7 mouse cellular contexts compared by ENCODE assay signal in genomic region chr19:23688421-23688946, GRCm38 (mm10). TPM values are rescaled to one million over a fixed set of nuclear protein-coding genes. Genes with fewer than 3 reads are reported as not detected.
DNase-seq lines count a peak whose midpoint lies in the region; ATAC-seq lines count a peak whose summit lies in the region.

No protein-coding gene starts in this region.

- no peak overlapping the region for H3K27ac ChIP-seq in embryonic facial prominence, embryonic 11.5 days (replicated peaks; ENCODE audit: low read depth, low read length)
- no peak overlapping the region for H3K27ac ChIP-seq in intestine, embryonic 15.5 days
- H3K27ac ChIP-seq in midbrain, embryonic 14.5 days (replicated peaks; ENCODE audit: low read depth, low read length), result no peak overlapping the region

- H3K4me3 ChIP-seq in embryonic facial prominence, embryonic 11.5 days (ENCODE audit: low read depth, low read length), result peak overlapping the region; percentile 30
- H3K4me3 ChIP-seq in intestine, embryonic 15.5 days (replicated peaks), result no peak overlapping the region; the same call in 1 of the 2 replicates
- H3K4me3 ChIP-seq in midbrain, embryonic 14.5 days (replicated peaks; ENCODE audit: low read depth, low read length), result peak overlapping the region; percentile 81

- peak overlapping the region; percentile 32; the same call in 1 of the 2 replicates for H3K9ac ChIP-seq in embryonic facial prominence, embryonic 11.5 days (replicated peaks; ENCODE audit: low read length)
- no peak overlapping the region for H3K9ac ChIP-seq in intestine, embryonic 15.5 days
- peak overlapping the region; percentile 29; the same call in 1 of the 2 replicates for H3K9ac ChIP-seq in midbrain, embryonic 14.5 days (replicated peaks; ENCODE audit: low read length)

- DNase-seq in right cerebral cortex, adult 18-20 months, result peak; percentile 8
- no peak for DNase-seq in right cerebral cortex, adult 2 months (ENCODE audit: low spot score in 2 of 2)
- peak; percentile 61 for DNase-seq in embryonic facial prominence, embryonic 11.5 days (ENCODE audit: low spot score)
- peak; percentile 46 for DNase-seq in midbrain, embryonic 14.5 days
- no peak for DNase-seq in urinary bladder, postnatal 14 days (ENCODE audit: low spot score)
- no peak for DNase-seq in right cerebral cortex, postnatal 25 days

- WGBS in embryonic facial prominence, embryonic 11.5 days, result 17% methylated on average over 4 of the region's 4 CpGs
- 34% methylated on average over 4 of the region's 4 CpGs for WGBS in intestine, embryonic 15.5 days
- WGBS in midbrain, embryonic 14.5 days, result 5% methylated on average over 4 of the region's 4 CpGs

- H3K36me3 ChIP-seq in embryonic facial prominence, embryonic 11.5 days (replicated peaks; ENCODE audit: control insufficient read depth, insufficient read depth, low read depth, low read length), result no peaks in the 10 kb centered on the region
- H3K36me3 ChIP-seq in intestine, embryonic 15.5 days, result no peaks in the 10 kb centered on the region
- no peaks in the 10 kb centered on the region for H3K36me3 ChIP-seq in midbrain, embryonic 14.5 days (ENCODE audit: control insufficient read depth, insufficient read depth, low read length)

- peak overlapping the region; percentile 37 for H3K4me2 ChIP-seq in embryonic facial prominence, embryonic 11.5 days (ENCODE audit: low read depth, low read length)
- H3K4me2 ChIP-seq in intestine, embryonic 15.5 days (replicated peaks), result peak overlapping the region; percentile 77
- H3K4me2 ChIP-seq in midbrain, embryonic 14.5 days (ENCODE audit: low read length), result peak overlapping the region; percentile 62

- no peaks in the 10 kb centered on the region for H3K9me3 ChIP-seq in embryonic facial prominence, embryonic 11.5 days (replicated peaks; ENCODE audit: control insufficient read depth, low read length)
- H3K9me3 ChIP-seq in intestine, embryonic 15.5 days, result no peaks in the 10 kb centered on the region
- no peaks in the 10 kb centered on the region for H3K9me3 ChIP-seq in midbrain, embryonic 14.5 days (ENCODE audit: control insufficient read depth, low read length)

- ATAC-seq in embryonic facial prominence, embryonic 11.5 days (replicated peaks; ENCODE audit: insufficient number of reproducible peaks, low FRiP score, low TSS enrichment, low read depth), result no peak
- no peak for ATAC-seq in intestine, embryonic 15.5 days
- no peak for ATAC-seq in midbrain, embryonic 14.5 days (ENCODE audit: low FRiP score, low TSS enrichment)

- no peaks in the 10 kb centered on the region for H3K4me1 ChIP-seq in embryonic facial prominence, embryonic 11.5 days (ENCODE audit: control insufficient read depth, insufficient read depth, low read length)
- H3K4me1 ChIP-seq in intestine, embryonic 15.5 days (replicated peaks), result peaks cover 3% of the 10 kb centered on the region; the same call in 1 of the 2 replicates
- 0 out of 2 replicates have a peak, but pooled peaks cover 11% of the 10 kb centered on the region for H3K4me1 ChIP-seq in midbrain, embryonic 14.5 days (ENCODE audit: control insufficient read depth, insufficient read depth, low read length)

- no peaks in the 10 kb centered on the region for H3K27me3 ChIP-seq in embryonic facial prominence, embryonic 11.5 days (ENCODE audit: control insufficient read depth, insufficient read depth, low read length)
- H3K27me3 ChIP-seq in intestine, embryonic 15.5 days (replicated peaks), result no peaks in the 10 kb centered on the region
- no peaks in the 10 kb centered on the region for H3K27me3 ChIP-seq in midbrain, embryonic 14.5 days (ENCODE audit: control insufficient read depth, insufficient read depth, low read length)

RNA-seq across cellular contexts. Expression of gene Ptar1, which starts 1.3 kb away (rescaled TPM):
- 8.2 and 9.2 TPM in 2 replicates for polyA plus RNA-seq in embryonic facial prominence, embryonic 11.5 days (2014; fragmentation: Nextera tagmentation; extraction: Ambion mirVana)
- 4.0 and 4.4 TPM in 2 replicates for polyA plus RNA-seq in intestine, embryonic 15.5 days (2015; fragmentation: Nextera tagmentation; extraction: Ambion mirVana)
- 10.5 and 15.3 TPM in 2 replicates for polyA plus RNA-seq in midbrain, embryonic 14.5 days (2014; fragmentation: Nextera tagmentation; extraction: Ambion mirVana)

RNA-seq across cellular contexts. Expression of gene 1700028P14Rik, which starts 35.9 kb away (rescaled TPM):
- polyA plus RNA-seq in embryonic facial prominence, embryonic 11.5 days (2014; fragmentation: Nextera tagmentation; extraction: Ambion mirVana), result 0.58 TPM in 1 of 2 replicates, not detected in the other
- not detected in 2 replicates for polyA plus RNA-seq in intestine, embryonic 15.5 days (2015; fragmentation: Nextera tagmentation; extraction: Ambion mirVana)
- 0.67 and 1.9 TPM in 2 replicates for polyA plus RNA-seq in midbrain, embryonic 14.5 days (2014; fragmentation: Nextera tagmentation; extraction: Ambion mirVana)

Comparison
In these comparisons a context has a peak if more than half of its experiments do, and no peak if none do; other contexts are left out.
1. DNase-seq: peak in right cerebral cortex, adult 18-20 months (single experiment), embryonic facial prominence, embryonic 11.5 days (single experiment) and midbrain, embryonic 14.5 days (single experiment); none in right cerebral cortex, adult 2 months (0 of 2), urinary bladder, postnatal 14 days (single experiment) and right cerebral cortex, postnatal 25 days (single experiment).
2. Peak in every context shown above with its lines, with median percentiles within 50 percentile points of each other: H3K4me2 ChIP-seq.